Mouse (Mus musculus): Measurements from ENCODE around the gene Cables2.

Gene Cables2

DNA sequence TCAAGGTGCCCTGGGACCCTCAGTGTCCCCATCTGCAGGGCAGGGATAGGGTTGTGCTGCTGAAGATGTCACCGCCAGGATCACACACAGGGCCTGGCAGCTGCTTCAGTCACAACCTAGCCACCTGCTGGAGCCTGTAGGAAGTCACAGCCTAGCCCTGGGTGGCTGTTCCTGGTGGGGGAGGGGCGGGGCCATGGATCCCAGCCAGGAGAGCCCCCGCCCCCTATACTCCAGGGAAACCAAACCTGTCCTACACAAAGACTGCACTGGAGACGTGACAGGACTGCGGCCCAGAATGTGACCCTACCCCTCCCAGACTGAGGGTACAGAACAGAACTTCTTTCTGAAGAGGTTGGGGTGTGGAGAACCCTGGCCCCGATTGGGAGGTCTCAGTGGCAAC lies 51.0 kb downstream of the Cables2 start:
- DNase-seq: no peak

DNA sequence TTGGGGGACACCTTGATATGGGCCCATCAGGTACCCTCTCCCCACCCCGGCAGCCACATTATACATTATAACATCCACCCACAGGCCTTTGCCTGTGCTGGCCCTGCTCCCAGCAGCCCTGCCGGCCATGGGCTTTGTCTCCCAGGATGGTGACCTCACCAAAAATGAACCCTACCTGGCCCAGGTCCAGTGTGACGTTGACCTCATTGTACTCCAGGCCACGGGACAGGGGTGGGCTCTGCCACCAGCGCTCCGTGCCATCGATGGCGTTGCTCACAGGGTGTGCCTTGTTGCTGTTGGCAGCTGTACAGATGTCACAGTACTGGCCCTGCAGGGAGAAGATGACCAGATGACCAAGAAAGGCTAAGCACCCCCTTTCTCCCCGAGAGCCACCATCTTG lies 52.2 kb downstream of the Cables2 start:
- DNase-seq: no peak

- no peak for DNase-seq
Observed at GRCm38 (mm10) chr2:180220165-180220564, 53.1 kb downstream of the Cables2 start.

DNA sequence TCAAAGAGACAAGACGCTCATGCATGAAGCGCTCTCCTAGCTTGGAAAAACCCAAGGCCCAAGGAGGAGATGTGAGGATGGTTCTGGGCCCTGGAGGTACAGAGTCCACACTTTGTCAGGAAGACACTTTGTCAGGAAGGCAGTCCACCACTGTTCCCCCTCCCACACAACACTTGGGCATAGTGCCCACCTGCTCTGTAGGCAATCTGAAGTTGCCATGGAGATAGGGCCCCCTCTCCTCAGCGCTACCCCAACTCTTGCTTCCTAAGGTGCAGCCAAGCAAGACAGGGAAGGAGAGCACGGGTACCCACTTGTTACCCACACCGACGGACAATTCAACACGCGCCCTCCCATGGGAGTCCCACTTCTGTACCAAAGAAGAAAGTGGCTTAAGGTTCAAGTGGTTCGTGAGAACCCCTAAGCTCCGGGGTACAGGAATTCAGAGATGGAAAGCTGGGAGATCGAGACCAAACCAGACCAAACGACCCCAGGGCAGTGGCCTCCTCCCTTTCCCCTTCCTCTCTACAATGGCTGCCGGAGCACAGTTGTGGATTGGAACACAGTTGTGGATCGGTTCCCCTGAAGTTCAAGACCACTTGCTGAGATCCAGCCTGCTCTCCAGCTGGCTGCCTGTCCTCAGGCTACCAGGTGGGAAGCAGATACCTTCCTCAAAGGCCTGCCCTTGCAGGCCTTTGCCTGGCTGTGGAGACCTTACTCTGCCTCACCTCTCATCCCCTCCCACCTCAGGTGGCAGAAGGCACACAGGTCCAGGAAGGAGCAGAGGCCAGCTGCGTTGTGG lies 54.0 kb downstream of the Cables2 start:
- no peak for DNase-seq

DNA sequence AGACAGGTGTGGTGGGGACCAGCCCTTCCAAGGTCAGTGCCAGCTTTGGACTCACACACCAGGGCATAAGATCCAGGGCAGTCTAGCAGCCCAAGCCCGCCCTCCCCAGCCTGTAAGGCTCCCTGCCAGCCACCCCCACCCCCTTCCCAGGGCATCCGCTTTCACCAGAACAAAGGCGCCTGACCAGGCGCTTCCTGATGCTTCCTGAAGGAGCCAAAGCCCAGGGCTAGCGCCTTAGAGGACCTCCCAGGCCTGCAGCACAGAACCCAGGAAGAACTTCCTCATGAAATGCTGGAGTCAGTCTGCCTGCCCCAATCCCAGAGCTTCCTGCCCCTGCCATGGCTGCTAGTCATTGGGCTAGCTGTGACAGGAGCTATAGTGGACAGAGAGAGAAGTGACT lies 54.6 kb downstream of the Cables2 start:
- no peak for DNase-seq

- no peak for DNase-seq
Observed at GRCm38 (mm10) chr2:180218241-180218640, 55.1 kb downstream of the Cables2 start.

DNA sequence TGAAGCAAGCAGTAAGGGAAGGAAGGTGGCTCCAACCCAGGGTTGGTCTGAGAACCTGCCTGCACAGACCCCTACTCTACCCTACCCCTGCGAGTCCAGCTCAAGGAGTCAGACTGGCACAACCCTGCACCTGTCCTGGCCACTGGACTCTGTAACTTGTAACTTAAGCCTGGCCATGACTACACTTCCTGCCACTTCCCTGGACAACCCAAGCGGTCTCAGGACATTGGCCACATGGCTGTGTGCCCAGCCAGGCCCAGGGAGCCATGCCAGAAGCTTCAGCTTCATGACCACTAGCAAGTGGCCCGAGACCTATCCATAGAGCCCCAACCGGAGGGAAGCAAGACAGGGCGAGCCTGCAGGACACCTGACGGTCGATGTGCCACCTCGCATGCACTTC lies 55.7 kb downstream of the Cables2 start:
- DNase-seq: no peak

DNA sequence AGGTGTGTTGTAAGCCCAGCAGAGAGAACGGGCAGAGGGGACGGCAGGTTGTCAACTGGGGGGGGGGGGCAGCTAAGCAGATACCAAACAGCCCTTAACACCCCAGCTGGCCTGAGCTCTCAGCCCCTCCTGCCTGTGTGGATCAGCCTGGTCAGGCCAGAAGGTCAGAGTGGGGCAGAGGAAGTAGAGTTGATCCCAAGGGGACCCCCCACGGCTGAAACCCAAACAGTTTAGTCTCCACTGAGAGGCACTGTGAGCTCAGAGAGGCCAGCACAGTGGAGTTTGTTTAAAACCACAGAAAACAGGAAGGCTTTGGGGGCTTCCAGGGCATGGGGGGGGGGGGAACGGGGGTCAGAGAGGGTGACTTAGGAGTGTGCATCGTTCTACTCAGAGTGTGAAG lies 56.4 kb downstream of the Cables2 start:
- no peak for DNase-seq

GRCm38 (mm10) chr2:180215951-180216350 lies 57.3 kb downstream of the Cables2 start:
- DNase-seq: no peak

DNA sequence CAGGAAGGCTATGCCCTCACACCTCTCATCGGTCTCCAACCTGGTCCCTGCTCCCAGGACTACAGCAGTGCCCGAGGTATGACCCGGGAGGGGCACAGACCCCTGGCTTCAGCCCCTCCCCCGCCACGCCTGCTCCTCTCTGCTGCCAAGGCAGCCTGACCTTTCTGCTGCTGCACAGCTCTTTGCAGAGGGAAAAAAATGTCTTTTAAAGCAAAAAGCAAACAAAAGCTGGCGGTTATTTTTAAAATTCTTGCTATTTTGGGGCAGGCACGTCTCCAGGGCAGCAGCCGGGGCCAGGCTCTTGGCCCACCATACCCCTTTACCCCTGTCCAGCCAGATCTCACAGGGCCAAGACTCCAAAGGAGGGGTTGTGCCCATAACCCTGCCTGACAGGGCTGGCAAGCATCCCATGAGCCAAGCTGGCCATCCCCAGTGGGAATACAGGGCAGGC lies 58.3 kb downstream of the Cables2 start:
- DNase-seq: no peak

GRCm38 (mm10) chr2:180214352-180214978 lies 58.8 kb downstream of the Cables2 start:
- no peak for DNase-seq

DNA sequence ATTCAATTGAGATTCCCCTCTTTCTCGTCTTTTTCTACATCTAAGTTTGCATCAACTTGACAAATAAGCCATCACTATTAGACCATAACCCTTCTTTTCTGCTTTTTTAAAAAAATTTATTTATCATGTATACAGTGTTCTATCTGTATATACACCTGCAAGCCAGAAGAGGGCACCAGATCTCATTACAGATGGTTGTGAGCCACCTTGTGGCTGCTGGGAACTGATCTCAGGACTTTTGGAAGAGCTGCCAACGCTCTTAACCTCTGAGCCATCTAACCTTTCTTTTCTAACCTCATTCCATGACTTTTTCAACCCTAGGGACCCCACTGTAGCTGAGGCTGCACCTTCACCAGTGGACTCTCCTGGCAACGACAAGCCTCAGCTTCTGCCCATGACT lies 61.0 kb downstream of the Cables2 start:
- no peak for DNase-seq

- no peak for DNase-seq
Observed at GRCm38 (mm10) chr2:180208976-180209375, 64.3 kb downstream of the Cables2 start.

Measured in B cell, adult 2 months (primary cell).